Mouse (Mus musculus) gastrocnemius, postnatal 4 days (tissue): ENCODE data around the gene Ccdc38. TPM values are rescaled to one million over a fixed set of nuclear protein-coding genes. Genes with fewer than 3 reads are reported as not detected.
"Not testable (repeated sequence)": the region's sequence is repeated elsewhere in the genome, so short reads cannot be mapped to it uniquely, and the experiment has no call there.

Experiments used
- DNase-seq, 2 experiments: peaks; one replicate each; pipeline ENCODE4 v3.0.0; 2021 to 2022; ENCODE audit warnings: low spot score in 2 of 2, mixed read lengths in 2 of 2
- total RNA-seq, 2 experiments: library from RNA; stranded (reverse); gene quantifications; 2 replicates each; pipeline ENCODE4 v1.2.3; 2021

Gene Ccdc38
- total RNA-seq, 2 experiments from 2014 or later = not detected

DNA sequence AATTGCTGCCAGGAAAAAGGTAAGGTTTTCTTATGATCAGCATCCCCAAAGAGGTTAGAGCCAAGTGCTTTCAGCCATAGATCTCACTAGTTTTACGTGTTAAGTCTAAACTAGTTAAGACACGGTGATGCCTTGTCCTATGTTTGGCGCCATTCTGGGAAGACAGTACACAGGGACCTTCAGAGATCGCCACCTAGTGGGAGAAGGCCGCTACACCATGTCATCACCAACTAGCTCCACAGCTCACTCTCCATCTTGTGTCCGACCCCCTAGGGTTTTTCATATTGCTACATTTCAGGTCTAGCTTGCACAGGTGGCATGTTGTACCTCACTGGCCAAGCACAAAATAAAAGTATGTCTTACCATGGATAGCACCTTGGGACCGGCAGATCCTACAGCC is 8.6 kb downstream of the Ccdc38 start:
- peak; percentile 40 to 72 for DNase-seq

DNA sequence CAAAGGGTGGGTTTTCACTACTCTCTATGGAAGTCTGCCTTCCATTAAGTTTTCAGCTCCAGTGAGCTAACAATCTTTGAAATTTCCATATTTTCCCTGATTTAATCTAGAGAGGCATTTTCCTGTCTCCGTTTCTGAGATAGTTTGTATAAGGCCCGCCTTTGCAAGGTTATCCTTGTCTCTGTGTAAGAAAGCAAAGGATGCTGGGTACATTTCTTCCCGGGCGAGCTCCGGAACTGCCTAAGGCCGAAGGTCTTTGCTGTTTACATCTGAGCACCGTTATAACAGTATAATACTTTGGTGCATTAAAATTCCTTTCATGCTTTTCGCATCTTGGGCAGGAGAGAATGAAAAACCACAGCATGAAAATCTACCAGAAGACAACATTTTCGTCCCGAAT is 9.4 kb downstream of the Ccdc38 start:
- DNase-seq = no peak

DNA sequence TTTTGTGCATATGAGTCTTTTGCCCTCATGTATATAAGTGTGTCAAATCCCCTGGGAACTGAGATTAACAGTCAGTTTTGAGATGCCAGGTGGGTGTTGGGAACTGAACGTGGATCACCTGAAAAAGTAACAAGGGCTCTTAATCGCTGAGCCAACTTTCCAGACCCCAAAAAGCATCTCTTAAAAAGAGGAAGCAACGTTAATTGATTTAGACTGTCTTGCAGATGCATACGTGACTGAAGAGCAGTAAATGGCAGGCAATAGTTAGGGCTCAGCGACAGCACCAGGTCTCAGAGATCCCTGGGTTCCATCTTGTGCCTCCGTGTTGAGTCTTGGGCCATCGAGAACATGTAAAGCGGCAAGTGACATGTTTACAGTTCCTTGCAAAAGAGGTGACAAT is 12.2 kb downstream of the Ccdc38 start:
- no peak for DNase-seq

DNA sequence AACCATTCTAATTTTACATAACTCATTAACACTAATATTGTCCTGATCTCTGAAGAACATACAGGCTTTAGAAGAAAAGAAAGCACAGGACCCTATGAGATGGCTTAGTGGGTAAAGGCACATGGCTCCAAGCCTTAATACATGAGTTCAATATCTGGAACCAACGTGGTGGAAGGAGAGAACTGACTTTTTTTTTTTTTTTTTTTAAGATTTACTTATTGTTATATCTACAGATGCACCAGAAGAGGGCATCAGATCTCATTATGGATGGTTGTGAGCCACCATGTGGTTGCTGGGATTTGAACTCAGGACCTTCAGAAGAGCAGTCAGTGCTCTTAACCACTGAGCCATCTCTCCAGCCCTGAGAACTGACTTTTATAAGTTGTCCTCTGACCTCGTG is 17.5 kb downstream of the Ccdc38 start:
- DNase-seq = not testable (repeated sequence)

DNA sequence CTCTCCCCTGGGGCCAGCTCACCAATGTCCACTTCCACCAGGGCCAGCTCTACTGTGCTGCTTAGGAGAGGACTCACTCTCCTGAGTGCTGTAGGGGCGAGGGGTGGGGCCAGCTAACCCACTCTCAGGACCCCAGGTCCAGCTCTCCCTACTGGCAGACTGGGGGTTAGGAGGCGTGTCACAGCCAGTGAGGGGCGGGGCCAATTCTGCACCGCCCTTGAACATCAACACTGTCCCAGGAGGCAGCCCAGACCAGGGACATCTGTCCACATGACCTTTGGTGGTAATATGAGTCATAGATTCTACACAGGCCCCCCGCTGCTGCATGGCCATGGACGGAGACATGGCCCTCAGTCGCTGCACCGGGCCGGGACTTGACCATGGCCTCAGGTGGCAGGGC is 19.4 kb downstream of the Ccdc38 start:
- DNase-seq = no peak

DNA sequence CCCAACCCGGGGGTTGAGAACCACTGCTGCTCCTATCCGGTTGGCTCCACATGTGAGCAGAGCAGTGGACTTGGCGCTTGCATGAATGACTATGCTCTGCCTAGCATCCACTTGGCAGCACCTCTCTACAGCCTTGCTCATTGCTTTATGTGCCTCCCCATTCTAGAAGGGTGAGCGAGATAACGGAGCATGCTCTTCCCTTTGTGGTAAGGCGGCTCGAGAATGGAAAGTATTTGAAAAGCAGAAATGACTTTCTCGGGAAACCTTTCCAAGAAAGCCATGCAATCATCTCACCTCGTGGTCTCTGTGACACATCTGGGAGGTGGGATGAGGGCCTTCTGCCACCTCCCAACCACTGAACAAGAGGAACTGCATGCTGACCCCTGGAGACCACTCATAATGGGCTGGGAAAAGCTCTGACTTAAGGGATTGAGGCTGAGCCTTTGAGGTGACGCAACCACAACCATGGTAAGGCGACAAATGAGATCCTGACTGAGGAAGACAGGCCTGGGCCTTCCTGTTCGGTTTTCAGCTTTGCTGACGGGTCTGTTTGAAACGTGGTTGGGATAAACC is 24.2 kb downstream of the Ccdc38 start:
- no peak for DNase-seq

DNA sequence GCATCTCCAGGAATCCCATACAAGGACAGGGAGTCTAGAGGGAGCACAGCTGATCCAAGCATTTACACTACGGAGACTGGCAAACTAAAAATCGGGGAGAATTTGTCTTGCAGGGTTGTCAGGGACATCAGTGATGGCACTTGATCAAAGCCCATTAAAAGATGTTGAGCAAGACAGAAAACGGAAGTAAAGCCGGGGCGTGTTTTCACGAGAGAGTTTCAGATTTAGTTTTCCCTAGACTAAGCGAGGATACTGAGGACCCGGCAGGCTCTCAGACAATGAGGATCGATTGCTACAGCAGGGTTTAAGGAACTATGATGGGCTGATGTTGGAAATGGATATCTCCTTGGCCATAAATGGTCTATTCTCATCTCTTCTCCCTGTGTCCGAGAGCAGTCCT is 26.6 kb downstream of the Ccdc38 start:
- DNase-seq = no peak

DNA sequence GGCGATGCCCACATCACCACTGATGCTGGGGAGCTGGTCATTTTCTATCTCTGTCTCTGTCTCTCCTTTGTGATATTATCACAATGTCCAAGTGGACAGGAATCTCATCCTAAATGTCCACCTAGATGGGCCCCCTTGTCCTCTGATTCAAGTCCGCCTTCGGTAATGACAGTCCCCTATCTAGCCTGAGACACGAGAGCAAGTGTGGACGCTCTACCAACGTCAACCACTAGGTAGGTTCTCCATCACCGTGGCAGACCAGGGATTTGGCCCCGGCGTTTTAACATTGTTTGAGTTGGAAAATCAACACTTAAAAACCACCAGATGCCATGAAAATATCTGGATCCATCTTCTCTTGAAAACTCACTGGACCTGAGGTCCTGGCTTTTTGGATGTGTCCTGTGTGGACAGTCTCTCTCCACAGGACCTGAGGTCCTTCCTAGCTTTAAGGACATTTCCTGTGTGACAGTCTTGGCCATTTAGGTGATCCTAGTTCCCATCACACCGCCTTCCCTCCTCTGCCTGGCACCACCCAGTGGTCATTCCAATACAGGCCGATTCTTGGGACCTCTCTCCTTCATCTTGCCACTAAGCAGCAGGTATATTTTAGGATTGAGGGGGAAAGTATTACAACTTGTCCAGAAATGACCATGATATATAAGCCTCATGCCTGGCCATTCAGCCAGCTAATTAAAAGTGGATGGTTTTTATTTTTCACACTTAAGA is 27.6 kb downstream of the Ccdc38 start:
- no peak for DNase-seq

DNA sequence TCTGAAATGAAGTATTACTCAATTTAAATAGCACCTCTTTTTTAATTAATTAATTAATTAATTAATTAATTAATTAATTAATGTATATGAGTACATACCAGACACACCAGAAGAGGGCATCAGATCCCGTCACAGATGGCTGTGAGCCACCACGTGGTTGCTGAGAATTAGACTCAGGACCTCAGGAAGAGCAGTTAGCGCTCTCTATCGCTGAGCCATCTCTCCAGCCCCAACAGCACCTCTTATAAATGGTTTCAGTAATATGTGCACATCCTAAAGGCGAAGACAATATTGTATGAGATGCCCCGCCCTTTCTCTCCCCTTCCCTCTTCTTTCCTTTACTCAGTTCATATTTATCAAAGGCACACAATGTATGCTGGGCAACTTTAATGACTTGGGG is 28.2 kb downstream of the Ccdc38 start:
- DNase-seq = no peak

DNA sequence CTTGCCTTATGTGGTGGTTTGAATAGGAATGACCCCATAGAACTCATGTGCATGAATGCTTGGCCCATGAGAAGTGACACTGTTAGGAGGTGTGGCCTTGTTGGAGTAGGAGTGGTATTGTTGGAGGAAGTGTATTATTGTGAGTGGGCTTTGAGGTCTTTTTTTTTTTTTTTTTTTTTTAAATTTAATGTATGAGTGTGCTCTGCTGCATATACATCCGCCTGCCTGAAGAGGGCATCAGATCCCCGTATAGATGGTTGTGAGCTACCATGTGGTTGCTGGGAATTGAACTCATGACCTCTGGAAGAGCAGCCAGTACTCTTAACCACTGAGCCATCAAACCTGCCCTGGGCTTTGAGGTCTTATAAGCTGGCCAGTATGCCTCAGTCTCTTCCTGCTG is 31.8 kb downstream of the Ccdc38 start:
- no peak for DNase-seq

DNA sequence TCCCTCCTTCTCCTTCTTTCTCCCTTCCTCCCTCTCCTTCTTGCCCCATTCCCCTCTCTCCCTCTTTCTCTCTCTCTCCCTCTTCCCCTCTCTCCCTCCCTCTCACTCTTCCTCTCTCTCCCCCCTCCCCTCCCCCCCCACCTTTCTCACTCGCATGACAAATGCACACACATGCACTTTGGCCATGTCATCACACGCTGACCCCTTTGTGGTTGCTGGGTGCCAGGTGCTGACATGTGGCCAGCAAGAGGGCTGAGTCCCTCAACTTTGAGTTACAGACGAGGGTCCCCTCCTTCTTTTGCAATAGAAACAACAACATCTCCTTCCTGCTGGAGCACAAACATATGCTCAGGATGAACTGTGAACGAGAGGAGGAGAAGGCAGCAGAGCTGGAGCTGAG is 34.5 kb downstream of the Ccdc38 start:
- DNase-seq = no peak

DNA sequence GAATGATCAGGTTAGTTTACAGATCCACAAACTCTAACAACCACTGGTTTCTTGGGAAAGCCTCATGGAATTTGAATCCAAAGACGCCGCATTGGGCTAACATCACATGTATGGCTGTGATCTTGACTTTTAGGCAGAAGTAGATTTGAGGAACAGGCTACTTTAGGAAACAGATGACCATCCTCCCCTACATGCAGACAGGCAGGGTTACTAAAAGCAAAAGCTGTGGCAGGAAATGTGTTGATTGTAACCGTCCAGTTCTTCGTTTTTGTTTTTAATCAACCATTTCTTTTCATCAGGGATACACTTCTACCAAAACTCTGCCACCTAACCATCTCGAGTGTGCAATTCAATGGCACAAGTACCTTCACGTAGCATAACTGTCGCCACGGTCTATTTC is 35.5 kb downstream of the Ccdc38 start:
- no peak for DNase-seq

DNA sequence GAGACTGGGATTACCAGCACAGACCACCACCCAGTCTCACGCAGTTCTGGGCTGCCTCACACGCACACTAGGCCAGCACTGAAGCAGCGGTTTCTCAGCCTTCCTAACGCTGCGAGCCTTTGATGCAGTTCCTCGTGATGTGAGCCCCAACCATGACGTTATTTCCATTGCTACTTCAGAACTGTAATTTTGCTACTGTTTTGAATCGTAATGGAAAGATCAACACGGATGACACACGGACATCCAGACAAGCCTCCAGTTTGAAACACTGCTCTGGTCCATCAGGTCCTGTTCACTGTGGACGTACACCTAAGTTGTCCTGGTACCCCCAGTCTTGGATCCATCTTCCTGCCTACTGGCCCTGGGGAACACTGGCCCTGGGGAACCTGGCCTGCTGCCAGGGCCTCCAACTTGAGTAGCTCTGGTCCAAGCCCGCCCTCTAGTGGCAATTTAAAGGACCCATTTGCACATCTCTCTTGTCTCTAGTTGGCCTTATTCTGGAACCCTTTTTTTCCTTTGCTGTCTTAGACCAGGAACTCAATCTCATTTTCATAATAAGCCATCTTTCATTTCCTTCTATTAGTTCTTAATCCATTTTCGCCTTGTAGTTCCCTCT is 36.9 kb downstream of the Ccdc38 start:
- peak; percentile 50 to 71 for DNase-seq

DNA sequence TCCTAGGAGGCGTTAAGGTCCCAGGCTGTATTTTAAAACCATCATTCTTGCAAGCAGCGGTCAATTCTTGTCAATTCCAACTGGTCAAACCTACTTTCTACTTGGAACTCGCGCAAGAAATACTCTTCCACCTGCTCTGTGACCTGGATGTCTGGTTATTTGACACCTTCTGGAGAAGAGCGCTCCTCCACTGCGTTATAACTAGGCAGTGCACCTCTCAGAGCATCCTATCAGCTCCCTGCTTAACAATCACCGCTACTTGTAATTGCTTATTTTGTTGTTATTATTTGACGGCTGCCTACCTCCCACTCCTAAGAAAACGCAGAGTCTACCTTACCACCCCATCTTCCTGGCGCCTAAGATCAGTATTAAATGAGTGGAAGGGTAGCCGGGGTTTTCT is 48.4 kb downstream of the Ccdc38 start:
- DNase-seq = no peak

DNA sequence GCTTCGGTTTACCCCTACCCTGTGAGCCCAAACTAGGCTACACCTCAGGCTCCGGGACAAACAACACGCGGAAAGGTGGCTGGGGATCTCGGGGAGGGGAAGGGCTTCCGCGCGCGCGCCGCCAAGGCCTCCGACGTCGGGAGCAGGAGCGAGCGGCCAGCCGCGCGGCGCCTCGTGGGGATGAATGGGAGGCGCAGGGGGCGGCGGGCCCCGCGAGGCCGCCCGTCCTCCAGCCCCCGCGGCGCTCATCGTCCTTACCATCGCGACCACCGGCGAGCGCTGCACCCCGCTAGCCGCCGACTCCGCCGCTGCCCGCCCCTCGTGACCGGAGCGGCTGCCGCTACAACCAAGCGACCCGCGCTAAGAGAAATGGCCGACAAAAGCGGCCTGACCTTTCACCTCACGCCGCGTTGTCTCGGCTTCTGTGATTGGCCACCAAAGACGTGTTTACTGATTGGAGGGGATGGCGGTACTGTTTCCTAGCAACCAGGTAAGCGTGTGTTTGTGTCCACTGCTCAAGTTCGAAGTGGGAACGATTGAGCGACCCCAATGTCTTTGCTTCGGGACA is 48.9 kb downstream of the Ccdc38 start, which contains the start of gene Snrpf:
Snrpf (minus strand) TSS at position 426 of the 568 bp plus-strand sequence.
- DNase-seq = peak; percentile 68 to 84

DNA sequence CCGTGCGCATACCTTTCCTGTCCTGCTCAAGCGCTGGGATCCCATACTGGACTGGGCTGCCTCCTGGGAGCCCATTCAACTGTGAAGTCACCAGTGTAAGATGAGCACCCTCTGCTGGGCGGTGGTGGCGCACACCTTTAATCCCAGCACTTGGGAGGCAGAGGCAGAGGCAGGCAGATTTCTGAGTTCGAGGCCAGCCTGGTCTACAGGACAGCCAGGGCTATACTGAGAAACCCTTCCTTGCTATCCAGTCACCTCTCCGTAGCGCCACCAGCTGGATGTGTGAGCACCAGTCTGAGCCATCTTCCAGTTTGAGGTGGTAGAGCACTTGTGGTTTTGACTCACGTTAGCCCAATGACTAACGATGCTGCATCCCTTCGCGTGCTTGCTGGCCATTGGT is 52.0 kb downstream of the Ccdc38 start:
- no peak for DNase-seq

DNA sequence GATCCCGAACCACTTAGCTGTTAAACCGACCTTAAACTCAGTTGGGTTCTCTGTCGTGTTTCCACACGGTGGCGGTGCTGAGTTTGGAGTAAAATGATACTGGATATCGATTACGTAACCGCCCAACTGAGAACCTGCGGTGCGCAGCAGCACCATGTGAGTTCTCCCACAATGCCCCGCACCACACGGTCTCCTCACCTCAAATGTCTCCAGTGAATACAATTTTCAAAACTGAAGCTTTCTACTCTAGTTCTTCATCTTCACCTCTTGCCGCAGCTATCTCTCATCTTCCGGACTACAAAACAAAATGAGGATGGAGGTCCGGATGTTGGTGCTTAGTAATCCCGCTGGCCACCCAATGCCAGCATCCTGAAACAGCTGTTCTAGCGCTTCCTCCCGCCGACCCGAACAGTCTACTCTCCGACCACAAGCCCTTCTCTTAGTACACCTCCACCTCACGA is 53.6 kb downstream of the Ccdc38 start:
- peak; percentile 47 to 80 for DNase-seq

DNA sequence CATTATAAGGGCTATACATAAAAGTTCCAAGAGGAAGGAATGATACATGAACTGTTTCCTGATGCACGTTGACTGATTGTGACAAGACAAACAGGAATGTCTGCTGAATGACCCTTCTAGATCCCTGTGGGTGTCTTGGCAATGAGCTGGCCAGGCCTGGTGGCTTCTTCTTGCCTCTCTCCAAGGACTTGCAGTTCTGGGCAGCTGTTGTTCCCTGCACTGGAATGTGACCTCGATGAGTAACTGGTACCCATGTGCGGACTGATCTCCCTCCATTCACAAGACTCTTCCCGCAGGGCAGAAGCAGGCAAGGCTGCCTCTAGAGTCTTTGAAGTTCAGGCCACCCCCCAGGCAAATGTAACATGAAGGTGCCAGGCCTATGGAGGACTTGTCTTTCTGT is 55.4 kb downstream of the Ccdc38 start:
- DNase-seq = no peak

DNA sequence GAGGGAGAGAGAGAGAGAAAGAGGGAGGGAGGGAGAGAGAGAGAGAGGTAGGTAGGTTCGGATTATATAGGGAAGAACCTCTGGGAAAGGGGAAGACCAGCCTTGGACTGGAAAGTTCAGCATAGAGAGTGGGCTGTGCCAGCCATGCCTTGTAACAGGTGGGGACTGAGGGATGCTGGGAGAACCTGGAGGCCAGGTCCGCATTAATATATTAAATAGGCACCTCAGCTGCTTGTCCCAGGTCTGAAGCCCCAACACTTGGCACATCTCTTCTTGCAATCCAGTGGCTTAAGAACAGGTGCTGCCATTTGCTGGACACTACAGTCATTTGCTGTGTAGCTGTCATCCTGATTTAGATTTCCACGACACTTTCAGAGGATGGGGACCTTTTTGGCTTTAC is 56.2 kb downstream of the Ccdc38 start:
- no peak for DNase-seq

DNA sequence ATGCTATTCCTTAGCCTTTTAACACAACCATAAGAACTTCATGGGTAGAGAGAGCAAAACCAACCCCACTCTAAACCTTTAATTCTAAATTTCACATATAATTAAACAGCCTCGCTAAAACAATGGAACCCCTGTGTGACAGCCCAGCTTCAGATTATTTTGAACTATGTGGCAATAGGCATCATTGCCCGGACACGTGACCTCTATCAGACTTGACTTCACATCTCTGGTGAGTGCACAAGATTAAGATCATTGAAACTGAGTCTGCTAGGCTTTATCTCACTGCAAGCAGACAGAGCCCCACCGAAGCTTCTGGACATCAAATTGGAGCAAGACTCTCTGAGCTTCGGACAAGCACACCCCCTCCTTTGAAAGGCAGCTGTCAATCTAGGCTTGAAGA is 61.9 kb downstream of the Ccdc38 start:
- DNase-seq = no peak

DNA sequence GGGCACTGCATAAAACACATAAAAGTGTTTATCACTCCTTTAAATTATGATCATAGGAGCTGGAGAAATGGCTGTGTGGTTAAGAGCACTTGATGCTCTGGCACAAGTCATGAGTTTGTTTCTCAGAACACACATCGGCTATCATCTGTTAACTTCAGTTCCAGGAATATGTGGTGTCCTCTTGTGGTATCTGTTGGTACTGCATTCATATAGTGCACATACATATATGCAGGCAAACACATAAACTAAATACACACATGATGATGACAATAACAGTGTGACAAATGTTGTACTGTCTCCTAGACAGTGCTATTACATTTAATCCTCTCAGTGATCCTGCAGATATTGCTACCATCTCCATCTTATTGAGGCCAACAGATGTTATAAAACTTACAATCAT is 62.8 kb downstream of the Ccdc38 start:
- no peak for DNase-seq

DNA sequence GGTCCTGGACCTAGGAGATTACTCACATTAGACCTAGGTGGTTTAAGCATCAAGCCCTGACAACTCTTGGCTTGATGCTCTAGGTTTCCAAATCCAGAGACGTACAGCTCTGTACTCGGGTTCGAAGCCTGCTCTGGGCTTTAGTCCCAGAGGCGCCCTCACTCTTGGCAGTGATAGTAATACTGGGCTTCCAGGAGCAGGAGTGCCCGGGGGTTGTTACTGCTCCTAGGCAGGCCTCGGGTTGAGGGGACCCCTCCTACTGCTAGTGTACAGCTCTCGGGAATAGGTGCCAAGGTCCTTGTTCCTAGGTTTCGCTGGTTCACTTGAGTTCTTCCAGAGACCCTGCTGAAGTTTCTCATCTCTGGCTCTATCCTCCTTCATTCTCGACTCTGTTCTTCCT is 65.9 kb downstream of the Ccdc38 start:
- no peak for DNase-seq
